10 mouse cellular contexts compared by ENCODE assay signal in genomic region chr6:140444855-140445465, GRCm38 (mm10). TPM values are rescaled to one million over a fixed set of nuclear protein-coding genes. Genes with fewer than 3 reads are reported as not detected.
DNase-seq lines count a peak whose midpoint lies in the region; ATAC-seq lines count a peak whose summit lies in the region.
"Had no signal": no experiment of that assay in that cellular context is flagged by ENCODE, and none has a peak within 500 bp of the region (broad histone marks: within the 10 kb centered on the region; RNA-seq: fewer than 3 reads in every experiment).

No protein-coding gene starts in this region.

- no peak overlapping the region for H3K27ac ChIP-seq in neural tube, embryonic 11.5 days (ENCODE audit: low read depth, low read length)
- no peak overlapping the region for H3K27ac ChIP-seq in forebrain, embryonic 15.5 days (replicated peaks)
- H3K27ac ChIP-seq in midbrain, embryonic 12.5 days (replicated peaks) = peak overlapping the region; percentile 76
- H3K27ac ChIP-seq: limb, embryonic 13.5 days had no signal

- no peak overlapping the region for H3K4me3 ChIP-seq in neural tube, embryonic 11.5 days (ENCODE audit: low read depth, low read length)
- H3K4me3 ChIP-seq in forebrain, embryonic 15.5 days = no peak overlapping the region
- H3K4me3 ChIP-seq in midbrain, embryonic 12.5 days = no peak overlapping the region
- H3K4me3 ChIP-seq: limb, embryonic 13.5 days had no signal

- no peaks in the 10 kb centered on the region for H3K27me3 ChIP-seq in neural tube, embryonic 11.5 days (ENCODE audit: control insufficient read depth, insufficient read depth, low read length)
- no peaks in the 10 kb centered on the region for H3K27me3 ChIP-seq in forebrain, embryonic 15.5 days
- H3K27me3 ChIP-seq in midbrain, embryonic 12.5 days = no peaks in the 10 kb centered on the region
- H3K27me3 ChIP-seq: limb, embryonic 13.5 days had no signal

- ATAC-seq in neural tube, embryonic 11.5 days (ENCODE audit: insufficient read depth, low FRiP score, low TSS enrichment) = peak; percentile 78
- ATAC-seq in forebrain, embryonic 15.5 days (replicated peaks) = peak; percentile 51
- peak; percentile 64 for ATAC-seq in midbrain, embryonic 12.5 days (ENCODE audit: low FRiP score, low read depth)

- H3K9me3 ChIP-seq in neural tube, embryonic 11.5 days (ENCODE audit: control insufficient read depth, low read length) = no peaks in the 10 kb centered on the region
- H3K9me3 ChIP-seq in forebrain, embryonic 15.5 days = no peaks in the 10 kb centered on the region
- no peaks in the 10 kb centered on the region for H3K9me3 ChIP-seq in midbrain, embryonic 12.5 days
- H3K9me3 ChIP-seq: limb, embryonic 13.5 days had no signal

- no peak overlapping the region for H3K9ac ChIP-seq in neural tube, embryonic 11.5 days (ENCODE audit: low read length)
- H3K9ac ChIP-seq in forebrain, embryonic 15.5 days (replicated peaks) = no peak overlapping the region
- peak overlapping the region; percentile 32; the same call in 1 of the 2 replicates for H3K9ac ChIP-seq in midbrain, embryonic 12.5 days (replicated peaks)
- H3K9ac ChIP-seq: limb, embryonic 13.5 days had no signal

- peaks cover 12% of the 10 kb centered on the region for H3K4me1 ChIP-seq in neural tube, embryonic 11.5 days (ENCODE audit: control insufficient read depth, insufficient read depth, low read length)
- H3K4me1 ChIP-seq in forebrain, embryonic 15.5 days = peaks cover 22% of the 10 kb centered on the region
- H3K4me1 ChIP-seq in midbrain, embryonic 12.5 days = peaks cover 24% of the 10 kb centered on the region

- 16% methylated on average over 10 of the region's 10 CpGs for WGBS in neural tube, embryonic 11.5 days
- WGBS in forebrain, embryonic 15.5 days = 8% methylated on average over 10 of the region's 10 CpGs
- 15% methylated on average over 10 of the region's 10 CpGs for WGBS in midbrain, embryonic 12.5 days

- no peaks in the 10 kb centered on the region for H3K36me3 ChIP-seq in neural tube, embryonic 11.5 days (ENCODE audit: control insufficient read depth, insufficient read depth, low read length)
- no peaks in the 10 kb centered on the region for H3K36me3 ChIP-seq in forebrain, embryonic 15.5 days
- peaks cover 3% of the 10 kb centered on the region; the same call in 1 of the 2 replicates for H3K36me3 ChIP-seq in midbrain, embryonic 12.5 days

- DNase-seq in neural tube, embryonic 11.5 days (ENCODE audit: low spot score) = peak; percentile 43
- DNase-seq in neural tube, embryonic 10.5 days (ENCODE audit: extremely low spot score, low spot score) = no peak
- DNase-seq in layer of hippocampus, adult 18-20 months (ENCODE audit: low spot score in 2 of 2) = no peak
- DNase-seq in gastrocnemius, postnatal 10 days = no peak
- DNase-seq in cerebellum, adult 8-10 months = no peak
- DNase-seq: kidney, adult 11 months; thymus, postnatal 36 days had no signal

- H3K4me2 ChIP-seq in neural tube, embryonic 11.5 days (ENCODE audit: low read depth) = peak overlapping the region; percentile 3; the same call in 1 of the 2 replicates
- no peak overlapping the region for H3K4me2 ChIP-seq in forebrain, embryonic 15.5 days (replicated peaks)
- H3K4me2 ChIP-seq in midbrain, embryonic 12.5 days (replicated peaks) = peak overlapping the region; percentile 31
- H3K4me2 ChIP-seq: limb, embryonic 13.5 days had no signal

RNA-seq across cellular contexts. Expression of gene Plekha5, which starts 21.1 kb away (rescaled TPM):
- polyA plus RNA-seq in neural tube, embryonic 11.5 days (2014; fragmentation: Nextera tagmentation; extraction: Ambion mirVana) = 49.0 and 52.0 TPM in 2 replicates
- polyA plus RNA-seq in forebrain, embryonic 15.5 days (2015; fragmentation: Nextera tagmentation; extraction: Ambion mirVana) = 31.6 and 32.7 TPM in 2 replicates
- 55.0 and 55.3 TPM in 2 replicates for polyA plus RNA-seq in midbrain, embryonic 12.5 days (2016; fragmentation: Nextera tagmentation; extraction: Ambion mirVana)
- 100 to 1,000 TPM in 1 of 2 experiments, 10 to 100 TPM in 1; 99.4 to 104 TPM for total RNA-seq in layer of hippocampus, adult 18-20 months (2021)
- 10 to 100 TPM; 20.0 to 23.4 TPM for total RNA-seq in gastrocnemius, postnatal 10 days (2021)
